Mouse (Mus musculus) limb, embryonic 13.5 days (tissue): Measurements from ENCODE around the gene Bok. TPM values are rescaled to one million over a fixed set of nuclear protein-coding genes. Genes with fewer than 3 reads are reported as not detected.

Source experiments
- ATAC-seq: fragments of 200-750 bp; cut with Nextera tagmentation; 2 replicates; pipeline ENCODE4 v1.8.0; 2017; ENCODE audit warnings: low read depth, moderate number of reproducible peaks, moderate TSS enrichment; ENCODE audit not compliant: low FRiP score
- H3K27ac ChIP-seq: fragments of 300-500 bp; sonication (generic); 2 replicates; pipeline ENCODE4 v1.5.1; 2015; ENCODE audit warnings: inconsistent platforms, mild to moderate bottlenecking, moderate library complexity
- H3K27me3 ChIP-seq: fragments of 300-500 bp; sonication (generic); 2 replicates; pipeline ENCODE4 v1.6.1; 2015; ENCODE audit warnings: mild to moderate bottlenecking, inconsistent platforms
- H3K36me3 ChIP-seq: fragments of 300-500 bp; sonication (generic); 2 replicates; pipeline ENCODE4 v1.6.1; 2015; ENCODE audit warnings: inconsistent platforms, mild to moderate bottlenecking, moderate library complexity
- H3K4me1 ChIP-seq: fragments of 300-500 bp; sonication (generic); 2 replicates; pipeline ENCODE4 v1.6.1; 2015; ENCODE audit warnings: inconsistent platforms
- H3K4me2 ChIP-seq: fragments of 300-500 bp; sonication (generic); replicated peaks from 2 replicates; pipeline ENCODE4 v1.6.1; 2015; ENCODE audit warnings: inconsistent platforms, mild to moderate bottlenecking, moderate library complexity
- H3K4me3 ChIP-seq: fragments of 300-500 bp; sonication (generic); 2 replicates; pipeline ENCODE4 v1.5.1; 2015; ENCODE audit warnings: moderate library complexity, mild to moderate bottlenecking, inconsistent platforms
- H3K9ac ChIP-seq: fragments of 300-500 bp; sonication (generic); 2 replicates; pipeline ENCODE4 v1.6.1; 2015; ENCODE audit warnings: mild to moderate bottlenecking, inconsistent platforms
- H3K9me3 ChIP-seq: fragments of 300-500 bp; sonication (generic); 2 replicates; pipeline ENCODE4 v1.6.1; 2016; ENCODE audit warnings: inconsistent platforms
- WGBS: fragments of 180-500 bp; shearing (Covaris S2); methylation state at CpG from one replicate; pipeline ENCODE4 v1.1.7; 2015; 5-methylcytosine and 5-hydroxymethylcytosine counted together
- polyA plus RNA-seq: library from polyadenylated mRNA; unstranded; fragments of >200 nt; fragmentation: Nextera tagmentation; extraction: Ambion mirVana; gene quantifications from 2 replicates; pipeline ENCODE4 v1.2.1, GENCODE M21; 2015

The Bok gene
- polyA plus RNA-seq, 1 experiment from 2014 or later, result 25.5 TPM

GRCm38 (mm10) chr1:93692773-93693172, 7.3 kb downstream of the Bok start:
- H3K4me2 ChIP-seq, result no peak overlapping the region
- no peak overlapping the region for H3K4me3 ChIP-seq
- no peaks in the 10 kb centered on the region for H3K27me3 ChIP-seq
- peaks cover 6% of the 10 kb centered on the region; the same call in 1 of the 2 replicates for H3K4me1 ChIP-seq
- no peak for ATAC-seq
- H3K9ac ChIP-seq, result no peak overlapping the region
- peaks cover 19% of the 10 kb centered on the region; the same call in 1 of the 2 replicates for H3K36me3 ChIP-seq
- no peak overlapping the region for H3K27ac ChIP-seq
- 92% methylated on average over 9 of the region's 9 CpGs for WGBS
- H3K9me3 ChIP-seq, result no peaks in the 10 kb centered on the region

- Histone ChIP-seq H3K36me3 (peaks cover 19% of the 10 kb centered on the region; the same call in 1 of the 2 replicates), H3K27me3 (no peaks in the 10 kb centered on the region), H3K9ac (no peak overlapping the region), H3K9me3 (no peaks in the 10 kb centered on the region), H3K4me2 (no peak overlapping the region), H3K4me3 (no peak overlapping the region), H3K4me1 (peaks cover 6% of the 10 kb centered on the region; the same call in 1 of the 2 replicates), H3K27ac (no peak overlapping the region)
- no peak for ATAC-seq
- WGBS, result 88% methylated on average over 3 of the region's 3 CpGs
Measured at GRCm38 (mm10) chr1:93693502-93693901, 8.0 kb downstream of the Bok start.

GRCm38 (mm10) chr1:93693943-93694342, 8.5 kb downstream of the Bok start:
- no peak for ATAC-seq
- 95% methylated on average over 10 of the region's 10 CpGs for WGBS

GRCm38 (mm10) chr1:93694966-93695365, 9.5 kb downstream of the Bok start:
- WGBS, result 90% methylated on average over 6 of the region's 6 CpGs
- no peak overlapping the region for H3K4me2 ChIP-seq
- no peak overlapping the region for H3K4me3 ChIP-seq
- no peaks in the 10 kb centered on the region for H3K9me3 ChIP-seq
- no peak for ATAC-seq
- H3K36me3 ChIP-seq, result peaks cover 19% of the 10 kb centered on the region; the same call in 1 of the 2 replicates
- peaks cover 9% of the 10 kb centered on the region; the same call in 1 of the 2 replicates for H3K4me1 ChIP-seq
- H3K27me3 ChIP-seq, result no peaks in the 10 kb centered on the region
- no peak overlapping the region for H3K27ac ChIP-seq
- no peak overlapping the region for H3K9ac ChIP-seq

More at GRCm38 (mm10) chr1:93693943-93694342, 8.5 kb downstream of the Bok start:
- no peaks in the 10 kb centered on the region for H3K27me3 ChIP-seq
- no peak overlapping the region for H3K4me3 ChIP-seq
- no peak overlapping the region for H3K4me2 ChIP-seq
- H3K9ac ChIP-seq, result no peak overlapping the region
- no peaks in the 10 kb centered on the region for H3K9me3 ChIP-seq
- peaks cover 19% of the 10 kb centered on the region; the same call in 1 of the 2 replicates for H3K36me3 ChIP-seq
- H3K4me1 ChIP-seq, result peaks cover 6% of the 10 kb centered on the region; the same call in 1 of the 2 replicates
- no peak overlapping the region for H3K27ac ChIP-seq

GRCm38 (mm10) chr1:93697317-93697716, 11.9 kb downstream of the Bok start:
- Histone ChIP-seq H3K27me3 (no peaks in the 10 kb centered on the region), H3K4me1 (peaks cover 9% of the 10 kb centered on the region; the same call in 1 of the 2 replicates), H3K4me2 (no peak overlapping the region), H3K9me3 (no peaks in the 10 kb centered on the region), H3K27ac (no peak overlapping the region), H3K36me3 (peaks cover 16% of the 10 kb centered on the region; the same call in 1 of the 2 replicates), H3K4me3 (no peak overlapping the region), H3K9ac (no peak overlapping the region)
- 41% methylated on average over 3 of the region's 3 CpGs for WGBS
- no peak for ATAC-seq

GRCm38 (mm10) chr1:93699159-93699558, 13.7 kb downstream of the Bok start:
- ATAC-seq, result no peak
- 66% methylated on average over 4 of the region's 4 CpGs for WGBS
- Histone ChIP-seq H3K4me2 (no peak overlapping the region), H3K4me1 (peaks cover 9% of the 10 kb centered on the region; the same call in 1 of the 2 replicates), H3K27ac (no peak overlapping the region), H3K27me3 (no peaks in the 10 kb centered on the region), H3K36me3 (peaks cover 32% of the 10 kb centered on the region), H3K9me3 (no peaks in the 10 kb centered on the region), H3K9ac (no peak overlapping the region), H3K4me3 (no peak overlapping the region)

GRCm38 (mm10) chr1:93702106-93702505, 16.6 kb downstream of the Bok start:
- no peak overlapping the region for H3K27ac ChIP-seq
- no peak overlapping the region for H3K9ac ChIP-seq
- H3K36me3 ChIP-seq, result peaks cover 36% of the 10 kb centered on the region
- WGBS, result 82% methylated on average over 1 of the region's 1 CpGs
- H3K4me3 ChIP-seq, result no peak overlapping the region
- peaks cover 7% of the 10 kb centered on the region; the same call in 1 of the 2 replicates for H3K4me1 ChIP-seq
- H3K27me3 ChIP-seq, result no peaks in the 10 kb centered on the region
- ATAC-seq, result no peak
- H3K4me2 ChIP-seq, result no peak overlapping the region
- no peaks in the 10 kb centered on the region for H3K9me3 ChIP-seq

GRCm38 (mm10) chr1:93703472-93704048, 18.1 kb downstream of the Bok start:
- Histone ChIP-seq H3K4me2 (no peak overlapping the region), H3K9me3 (no peaks in the 10 kb centered on the region), H3K27ac (no peak overlapping the region), H3K9ac (no peak overlapping the region), H3K4me1 (0 out of 2 replicates have a peak, but pooled peaks cover 3% of the 10 kb centered on the region), H3K27me3 (no peaks in the 10 kb centered on the region), H3K36me3 (peaks cover 38% of the 10 kb centered on the region), H3K4me3 (no peak overlapping the region)
- 89% methylated on average over 10 of the region's 10 CpGs for WGBS
- ATAC-seq, result no peak

- H3K9me3 ChIP-seq, result no peaks in the 10 kb centered on the region
- WGBS, result 93% methylated on average over 9 of the region's 9 CpGs
- H3K27ac ChIP-seq, result no peak overlapping the region
- no peak overlapping the region for H3K4me2 ChIP-seq
- 0 out of 2 replicates have a peak, but pooled peaks cover 1% of the 10 kb centered on the region for H3K4me1 ChIP-seq
- peaks cover 40% of the 10 kb centered on the region for H3K36me3 ChIP-seq
- no peak overlapping the region for H3K9ac ChIP-seq
- no peak overlapping the region for H3K4me3 ChIP-seq
- no peak for ATAC-seq
- no peaks in the 10 kb centered on the region for H3K27me3 ChIP-seq
Measured at GRCm38 (mm10) chr1:93704341-93704740, 18.9 kb downstream of the Bok start.

GRCm38 (mm10) chr1:93705389-93705788, 19.9 kb downstream of the Bok start:
- Histone ChIP-seq H3K36me3 (peaks cover 43% of the 10 kb centered on the region), H3K9ac (no peak overlapping the region), H3K9me3 (no peaks in the 10 kb centered on the region), H3K4me1 (no peaks in the 10 kb centered on the region), H3K4me2 (no peak overlapping the region), H3K27ac (no peak overlapping the region), H3K4me3 (no peak overlapping the region), H3K27me3 (no peaks in the 10 kb centered on the region)
- WGBS, result 76% methylated on average over 3 of the region's 3 CpGs
- no peak for ATAC-seq

- ATAC-seq, result no peak
- Histone ChIP-seq H3K4me3 (no peak overlapping the region), H3K27me3 (no peaks in the 10 kb centered on the region), H3K27ac (no peak overlapping the region), H3K4me1 (no peaks in the 10 kb centered on the region), H3K9ac (no peak overlapping the region), H3K4me2 (no peak overlapping the region), H3K36me3 (peaks cover 54% of the 10 kb centered on the region), H3K9me3 (no peaks in the 10 kb centered on the region)
- 87% methylated on average over 2 of the region's 2 CpGs for WGBS
Measured at GRCm38 (mm10) chr1:93716166-93716565, 30.7 kb downstream of the Bok start.

- Histone ChIP-seq H3K36me3 (peaks cover 34% of the 10 kb centered on the region), H3K27ac (no peak overlapping the region), H3K27me3 (no peaks in the 10 kb centered on the region), H3K4me1 (no peaks in the 10 kb centered on the region), H3K4me2 (no peak overlapping the region), H3K9ac (no peak overlapping the region), H3K4me3 (no peak overlapping the region), H3K9me3 (no peaks in the 10 kb centered on the region)
- WGBS, result 69% methylated on average over 7 of the region's 7 CpGs
- no peak for ATAC-seq
Measured at GRCm38 (mm10) chr1:93721557-93721956, 36.1 kb downstream of the Bok start.

GRCm38 (mm10) chr1:93724623-93725022, 39.2 kb downstream of the Bok start:
- 88% methylated on average over 3 of the region's 3 CpGs for WGBS
- ATAC-seq, result no peak
- Histone ChIP-seq H3K9ac (no peak overlapping the region), H3K27me3 (no peaks in the 10 kb centered on the region), H3K4me3 (no peak overlapping the region), H3K4me2 (no peak overlapping the region), H3K4me1 (no peaks in the 10 kb centered on the region), H3K36me3 (peaks cover 32% of the 10 kb centered on the region), H3K9me3 (no peaks in the 10 kb centered on the region), H3K27ac (no peak overlapping the region)
